Mouse (Mus musculus) gastrocnemius, postnatal 10 days (tissue): ENCODE data around the gene Rsf1. TPM values are rescaled to one million over a fixed set of nuclear protein-coding genes. Genes with fewer than 3 reads are reported as not detected.

Experiments used
- DNase-seq: peaks from one replicate; pipeline ENCODE4 v3.0.0; 2021; ENCODE audit warnings: mixed read lengths
- total RNA-seq, 2 experiments: library from RNA; stranded (reverse); gene quantifications; 2 replicates each; pipeline ENCODE4 v1.2.3; 2021

The Rsf1 gene
- total RNA-seq, 2 experiments from 2014 or later = 15.5 to 20.5 TPM

- no peak for DNase-seq
These were observed 51.6 kb downstream of the Rsf1 start for GRCm38 (mm10) chr7:97631290-97631689.

GRCm38 (mm10) chr7:97632897-97633296, 53.2 kb downstream of the Rsf1 start:
- DNase-seq = no peak

- DNase-seq = no peak
These were observed 65.4 kb downstream of the Rsf1 start for GRCm38 (mm10) chr7:97645060-97645459.

- no peak for DNase-seq
These were observed 68.0 kb downstream of the Rsf1 start for GRCm38 (mm10) chr7:97647656-97648055.

GRCm38 (mm10) chr7:97650729-97651128, 71.0 kb downstream of the Rsf1 start:
- DNase-seq = no peak

- DNase-seq = no peak
These were observed 76.5 kb downstream of the Rsf1 start for GRCm38 (mm10) chr7:97656144-97656543.

GRCm38 (mm10) chr7:97661634-97662033, 81.9 kb downstream of the Rsf1 start:
- no peak for DNase-seq

GRCm38 (mm10) chr7:97679239-97679638, 99.5 kb downstream of the Rsf1 start:
- no peak for DNase-seq

- DNase-seq = no peak
These were observed 108.1 kb downstream of the Rsf1 start for GRCm38 (mm10) chr7:97687831-97688230.

- no peak for DNase-seq
These were observed 115.8 kb downstream of the Rsf1 start for GRCm38 (mm10) chr7:97695441-97695840.

GRCm38 (mm10) chr7:97696133-97696505, 116.4 kb downstream of the Rsf1 start:
- peak; percentile 15 for DNase-seq

GRCm38 (mm10) chr7:97696506-97697254, 117.0 kb downstream of the Rsf1 start, which contains the start of gene Clns1a:
Gene Clns1a (plus strand): TSS chr7:97696634.
- DNase-seq = peak; percentile 95

GRCm38 (mm10) chr7:97700173-97700572, 120.5 kb downstream of the Rsf1 start:
- DNase-seq = no peak

- DNase-seq = no peak
These were observed 121.4 kb downstream of the Rsf1 start for GRCm38 (mm10) chr7:97701106-97701505.

GRCm38 (mm10) chr7:97707123-97707522, 127.4 kb downstream of the Rsf1 start:
- DNase-seq = peak; percentile 23

GRCm38 (mm10) chr7:97707809-97708208, 128.1 kb downstream of the Rsf1 start:
- no peak for DNase-seq

- DNase-seq = no peak
These were observed 129.5 kb downstream of the Rsf1 start for GRCm38 (mm10) chr7:97709204-97709603.

GRCm38 (mm10) chr7:97714651-97715050, 135.0 kb downstream of the Rsf1 start:
- no peak for DNase-seq

GRCm38 (mm10) chr7:97717326-97717725, 137.6 kb downstream of the Rsf1 start:
- no peak for DNase-seq

- no peak for DNase-seq
These were observed 139.4 kb downstream of the Rsf1 start for GRCm38 (mm10) chr7:97719078-97719477.

- no peak for DNase-seq
These were observed 140.4 kb downstream of the Rsf1 start for GRCm38 (mm10) chr7:97720109-97720508.

- no peak for DNase-seq
These were observed 142.7 kb downstream of the Rsf1 start for GRCm38 (mm10) chr7:97722278-97722918.

GRCm38 (mm10) chr7:97723646-97724538, 144.2 kb downstream of the Rsf1 start:
- no peak for DNase-seq
